Mouse (Mus musculus) spleen, adult 2 months (tissue): Measurements from ENCODE around the gene Ggt7. TPM values are rescaled to one million over a fixed set of nuclear protein-coding genes. Genes with fewer than 3 reads are reported as not detected.

Source experiments
- DNase-seq, 2 experiments: peaks; one replicate each; pipeline versions ENCODE4 v3.0.0 to v3.0.0-alpha.2; 2012 to 2021; ENCODE audit warnings: low spot score in 2 of 2, low read depth in 1 of 2
- H3K27ac ChIP-seq: fragments of 200-500 bp; 2 replicates; pipeline ENCODE4 v1.5.1; 2012; ENCODE audit warnings: low read length, inconsistent platforms; ENCODE audit not compliant: insufficient read depth
- H3K27me3 ChIP-seq: fragments of 200-500 bp; 2 replicates; pipeline ENCODE4 v1.6.1; 2012; ENCODE audit warnings: mild to moderate bottlenecking, moderate library complexity, low read length, inconsistent platforms; ENCODE audit not compliant: control insufficient read depth, insufficient read depth
- H3K36me3 ChIP-seq: fragments of 200-500 bp; 2 replicates; pipeline ENCODE4 v1.6.1; 2012; ENCODE audit warnings: mild to moderate bottlenecking, low read length, inconsistent platforms; ENCODE audit not compliant: control insufficient read depth, insufficient read depth
- H3K4me1 ChIP-seq: fragments of 200-500 bp; 2 replicates; pipeline ENCODE4 v1.6.1; 2011; ENCODE audit warnings: inconsistent platforms; ENCODE audit not compliant: control insufficient read depth, insufficient read depth, insufficient read length
- H3K4me3 ChIP-seq: fragments of 200-500 bp; 2 replicates; pipeline ENCODE4 v1.5.1; 2011; ENCODE audit warnings: mild to moderate bottlenecking, inconsistent platforms; ENCODE audit not compliant: insufficient read depth, insufficient read length; ENCODE audit errors: extremely low read depth
- CTCF ChIP-seq: fragments of 200-500 bp; IDR thresholded peaks from 2 replicates; pipeline ENCODE4 v1.5.1; 2011; ENCODE audit warnings: mild to moderate bottlenecking, inconsistent platforms; ENCODE audit not compliant: insufficient read depth, insufficient read length, insufficient replicate concordance; ENCODE audit errors: extremely low read depth
- POLR2A ChIP-seq: fragments of 200-500 bp; IDR thresholded peaks from 2 replicates; pipeline ENCODE4 v1.6.1; 2011; ENCODE audit warnings: low read depth, low read length, inconsistent platforms
- WGBS: fragments of 180-500 bp; shearing (Covaris S2); methylation state at CpG from one replicate; pipeline ENCODE4 v1.1.7; 2018; 5-methylcytosine and 5-hydroxymethylcytosine counted together
- polyA plus RNA-seq: library from polyadenylated mRNA; depleted of rRNA; stranded (reverse); fragments of >200 nt; gene quantifications from 2 replicates; pipeline ENCODE4 v1.2.3, GENCODE M21; 2012

Gene Ggt7
- polyA plus RNA-seq, 1 experiment = 8.1 TPM

- WGBS = 70% methylated on average over 1 of the region's 1 CpGs
Observed at GRCm38 (mm10) chr2:155524378-155524777, 6.3 kb upstream of the Ggt7 start.

GRCm38 (mm10) chr2:155523706-155524105 lies 5.7 kb upstream of the Ggt7 start:
- H3K27me3 ChIP-seq = no peaks in the 10 kb centered on the region
- no peak overlapping the region for H3K27ac ChIP-seq
- DNase-seq = no peak
- H3K36me3 ChIP-seq = no peaks in the 10 kb centered on the region
- WGBS = 27% methylated on average over 5 of the region's 5 CpGs
- no peaks in the 10 kb centered on the region for H3K4me1 ChIP-seq
- H3K4me3 ChIP-seq = no peak overlapping the region
- TF ChIP-seq POLR2A (no peak), CTCF (no peak)

More at GRCm38 (mm10) chr2:155524378-155524777, 6.3 kb upstream of the Ggt7 start:
- Histone ChIP-seq H3K27me3 (no peaks in the 10 kb centered on the region), H3K4me3 (no peak overlapping the region), H3K27ac (no peak overlapping the region), H3K36me3 (no peaks in the 10 kb centered on the region), H3K4me1 (no peaks in the 10 kb centered on the region)
- TF ChIP-seq CTCF (no peak), POLR2A (no peak)
- DNase-seq = no peak

GRCm38 (mm10) chr2:155518531-155519270 lies 664 bp upstream of the Ggt7 start:
- no peaks in the 10 kb centered on the region for H3K36me3 ChIP-seq
- TF ChIP-seq CTCF (no peak), POLR2A (no peak)
- DNase-seq = no peak
- peaks cover 13% of the 10 kb centered on the region for H3K4me1 ChIP-seq
- WGBS = 32% methylated on average over 18 of the region's 18 CpGs
- peak overlapping the region; percentile 38 for H3K27ac ChIP-seq
- H3K27me3 ChIP-seq = 0 out of 2 replicates have a peak, but pooled peaks cover 2% of the 10 kb centered on the region
- H3K4me3 ChIP-seq = peak overlapping the region; percentile 74

- peak in 1 of 2 experiments; percentile 42 for DNase-seq
- H3K4me3 ChIP-seq = no peak overlapping the region
- peaks cover 13% of the 10 kb centered on the region for H3K4me1 ChIP-seq
- H3K27me3 ChIP-seq = 0 out of 2 replicates have a peak, but pooled peaks cover 2% of the 10 kb centered on the region
- H3K27ac ChIP-seq = no peak overlapping the region
- no peaks in the 10 kb centered on the region for H3K36me3 ChIP-seq
- WGBS = 12% methylated on average over 1 of the region's 1 CpGs
- TF ChIP-seq CTCF (peak; percentile 59; the same call in 1 of the 2 replicates), POLR2A (no peak)
Observed at GRCm38 (mm10) chr2:155515941-155516340, 2.1 kb downstream of the Ggt7 start.

GRCm38 (mm10) chr2:155514666-155515065 lies 3.4 kb downstream of the Ggt7 start:
- WGBS = 3% methylated on average over 22 of the region's 23 CpGs
- no peak for TF ChIP-seq POLR2A
- peak; percentile 18; the same call in 1 of the 2 replicates for TF ChIP-seq CTCF
- Histone ChIP-seq H3K4me1 (peaks cover 13% of the 10 kb centered on the region), H3K27ac (no peak overlapping the region), H3K36me3 (no peaks in the 10 kb centered on the region), H3K4me3 (peak overlapping the region; percentile 42; the same call in 1 of the 2 replicates), H3K27me3 (0 out of 2 replicates have a peak, but pooled peaks cover 2% of the 10 kb centered on the region)
- DNase-seq = peak; percentile 40 to 77

- TF ChIP-seq POLR2A = no peak
- TF ChIP-seq CTCF = no peak
- WGBS = 57% methylated on average over 5 of the region's 5 CpGs
- no peak for DNase-seq
- H3K36me3 ChIP-seq = no peaks in the 10 kb centered on the region
- H3K27me3 ChIP-seq = 0 out of 2 replicates have a peak, but pooled peaks cover 2% of the 10 kb centered on the region
- no peak overlapping the region for H3K27ac ChIP-seq
- no peak overlapping the region for H3K4me3 ChIP-seq
- peaks cover 13% of the 10 kb centered on the region for H3K4me1 ChIP-seq
Observed at GRCm38 (mm10) chr2:155513543-155513942, 4.5 kb downstream of the Ggt7 start.

GRCm38 (mm10) chr2:155512479-155512878 lies 5.6 kb downstream of the Ggt7 start:
- peaks cover 11% of the 10 kb centered on the region for H3K4me1 ChIP-seq
- TF ChIP-seq POLR2A = no peak
- peak; percentile 66; the same call in 1 of the 2 replicates for TF ChIP-seq CTCF
- H3K36me3 ChIP-seq = no peaks in the 10 kb centered on the region
- 70% methylated on average over 4 of the region's 4 CpGs for WGBS
- peak; percentile 39 to 56 for DNase-seq
- no peak overlapping the region for H3K27ac ChIP-seq
- H3K4me3 ChIP-seq = no peak overlapping the region
- H3K27me3 ChIP-seq = 0 out of 2 replicates have a peak, but pooled peaks cover 2% of the 10 kb centered on the region
